Mouse (Mus musculus) megakaryocyte-erythroid progenitor cell, adult 5 weeks (primary cell): Measurements from ENCODE around the gene Ccdc171. TPM values are rescaled to one million over a fixed set of nuclear protein-coding genes. Genes with fewer than 3 reads are reported as not detected.

Source experiments
- polyA plus RNA-seq: library from polyadenylated mRNA; stranded (reverse); fragments of >175 nt; gene quantifications from 2 replicates; pipeline ENCODE4 v1.2.3, GENCODE M21; 2012

The Ccdc171 gene
- polyA plus RNA-seq, result 2.7 and 3.0 TPM in 2 replicates

DNA sequence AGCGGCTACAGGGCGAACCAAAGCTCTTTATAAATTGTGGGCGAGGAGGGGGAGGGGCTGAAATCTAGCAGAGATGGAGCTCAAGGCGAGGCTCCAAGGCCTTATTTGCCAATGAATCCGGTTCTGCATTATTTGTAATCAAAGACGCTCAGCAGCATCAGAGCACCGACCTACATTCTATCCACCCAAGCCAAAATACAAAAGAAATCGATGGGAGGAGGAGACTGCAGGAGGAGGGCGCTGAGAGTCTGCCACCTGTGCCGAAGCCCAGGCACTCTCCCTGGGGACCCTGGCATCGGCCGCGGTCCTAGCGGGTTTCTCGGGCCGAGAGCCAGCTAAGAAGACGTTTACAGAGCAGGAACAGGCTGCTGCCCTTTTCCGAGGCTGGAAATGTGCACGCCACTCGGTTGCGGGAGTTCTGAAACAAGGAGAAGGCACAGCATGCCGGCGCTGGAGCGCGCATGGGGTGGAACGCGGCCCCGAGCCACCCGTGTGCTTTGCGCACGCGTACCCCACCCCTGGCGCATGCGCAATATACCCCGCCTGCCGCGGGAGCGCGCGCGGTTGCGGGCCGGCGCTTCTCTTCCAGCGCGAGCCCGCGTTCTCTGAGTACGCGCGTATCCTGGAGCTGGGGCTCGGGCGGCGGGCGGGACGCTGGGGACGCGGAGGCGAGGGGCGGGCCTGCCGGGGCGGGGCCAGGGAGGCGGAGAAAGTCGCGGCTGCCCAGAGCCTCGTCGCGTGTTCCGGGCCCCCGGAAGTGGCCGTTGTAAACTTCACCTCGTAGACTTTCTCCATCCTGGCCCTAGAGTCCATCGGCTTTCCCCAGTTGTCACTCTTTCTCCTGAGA, at the start of gene Ccdc171:
Ccdc171 (plus strand) TSS at position 703 of the 847 bp plus-strand sequence.

DNA sequence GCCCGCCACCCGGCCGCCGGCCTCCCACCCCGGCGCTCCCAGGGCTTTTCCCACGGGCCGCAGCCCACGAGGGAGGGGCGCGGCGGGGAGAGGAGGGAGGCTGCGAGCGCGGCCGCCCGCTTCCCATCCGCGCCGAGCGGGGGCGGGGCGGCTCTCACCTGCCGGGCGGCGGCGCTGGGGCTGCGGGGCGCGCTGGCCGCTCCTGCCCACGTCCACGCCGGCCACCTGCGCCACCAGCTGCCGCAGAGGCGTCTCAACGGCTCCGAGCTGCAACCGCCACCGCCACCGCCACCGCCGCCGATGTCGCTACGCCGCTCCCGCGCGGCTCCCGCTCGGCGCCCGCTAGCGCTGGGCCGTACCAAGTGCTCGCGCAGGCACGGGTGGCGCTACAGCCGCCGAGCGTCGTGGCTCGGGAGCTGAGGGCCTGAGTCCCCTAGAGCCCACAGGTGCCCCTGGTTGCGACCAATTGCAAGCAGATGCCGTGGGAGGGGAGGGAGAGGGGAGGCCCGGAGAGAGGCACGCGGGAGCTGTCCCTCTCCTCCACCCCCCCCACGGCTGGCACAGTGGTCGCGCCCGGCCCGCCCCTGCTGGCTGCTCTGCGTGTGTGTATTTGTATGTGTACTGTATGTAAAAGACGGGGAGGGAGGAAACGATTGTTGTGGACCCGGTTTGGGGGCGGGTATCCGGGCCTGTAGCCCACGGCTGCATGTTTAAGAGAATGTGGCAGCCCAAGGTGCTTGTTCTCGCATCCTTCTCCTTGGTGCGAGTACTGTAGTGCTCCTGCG, 39.0 kb upstream of the Ccdc171 start, which contains the start of gene Psip1:
Psip1 (minus strand) TSS at position 343 of the 785 bp plus-strand sequence.

Other genes starting within 250 kb of the Ccdc171 start
- gene Ttc39b, start 201.3 kb upstream of the Ccdc171 start, polyA plus RNA-seq, result 0.24 and 1.1 TPM in 2 replicates
- 8.3 and 10.3 TPM in 2 replicates for gene Snapc3, start 107.8 kb upstream of the Ccdc171 start, polyA plus RNA-seq
- 65.2 and 85.9 TPM in 2 replicates for gene Psip1, start 39.1 kb upstream of the Ccdc171 start, polyA plus RNA-seq